In the genomic region with DNA sequence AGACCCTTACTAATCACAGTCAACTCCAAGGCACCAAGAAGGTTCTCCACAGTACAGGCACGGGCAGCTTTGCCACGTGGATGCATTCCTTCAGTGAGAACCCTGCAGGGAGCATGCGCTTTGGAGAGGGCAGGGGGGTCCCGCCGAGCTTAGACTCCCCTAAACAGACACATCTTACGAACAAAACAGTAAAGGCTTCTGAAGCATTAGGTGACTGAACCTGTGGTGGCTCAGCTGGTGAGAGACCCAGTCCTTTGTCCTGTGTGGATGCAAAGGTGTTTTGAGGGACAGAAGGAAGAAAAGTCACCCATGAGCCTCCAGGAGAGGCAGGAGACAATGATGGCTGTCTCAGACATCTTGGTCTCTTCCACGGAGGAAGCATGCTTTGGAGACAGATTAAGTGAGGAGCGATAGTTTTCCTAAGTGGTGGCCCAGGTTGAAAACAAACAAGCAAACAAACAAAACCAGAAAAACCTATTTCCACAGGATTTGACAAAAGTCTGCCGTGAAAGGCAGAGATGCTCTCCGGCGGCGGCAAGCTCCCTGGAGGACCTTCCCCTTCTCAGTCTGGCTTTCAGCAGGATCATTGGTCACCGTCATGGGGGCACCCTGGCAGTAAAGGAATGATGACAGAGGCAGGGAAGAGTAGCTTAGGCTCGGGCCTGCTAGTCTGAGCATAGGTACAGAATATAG, we compare ENCODE assay signal across 10 mouse cellular contexts.
A peak's percentile ranks its signal among the peaks of the same experiment; 100 is the strongest.
DNase-seq lines count a peak whose midpoint lies in the region; ATAC-seq and TF ChIP-seq lines count a peak whose summit lies in the region.
"Had no signal": no experiment of that assay in that cellular context is flagged by ENCODE, and none has a peak within 500 bp of the region (broad histone marks: within the 10 kb centered on the region; RNA-seq: fewer than 3 reads in every experiment).

No protein-coding gene starts in this region.

- H3K9ac ChIP-seq in heart, adult 2 months (ENCODE audit: low read depth, low read length): no peak overlapping the region
- H3K9ac ChIP-seq in forebrain, embryonic 14.5 days (ENCODE audit: low read length): no peak overlapping the region
- H3K9ac ChIP-seq in midbrain, embryonic 11.5 days (ENCODE audit: low read length): peak overlapping the region; percentile 36; the same call in 1 of the 2 replicates

- H3K4me2 ChIP-seq in forebrain, embryonic 14.5 days (ENCODE audit: low read length): peak overlapping the region; percentile 20; the same call in 1 of the 2 replicates
- peak overlapping the region; percentile 21; the same call in 1 of the 2 replicates for H3K4me2 ChIP-seq in midbrain, embryonic 11.5 days

- intact Hi-C loops in heart, adult 2 months (cut with DNase I): loop anchor here (2.0 kb wide), 1 partner anchor 15 kb away; no protein-coding TSS in a partner anchor

- TF ChIP-seq CTCF in heart, adult 2 months (IDR thresholded peaks at IDR 0.05): no peak
- TF ChIP-seq CTCF in E14TG2a.4 (conservative IDR thresholded peaks at IDR 0.05; ENCODE audit: low read length): no peak

- H3K27ac ChIP-seq in heart, adult 2 months: peak overlapping the region; percentile 67
- H3K27ac ChIP-seq in forebrain, embryonic 14.5 days (ENCODE audit: low read depth, low read length): 0 out of 2 replicates have a peak overlapping the region, but pooled peaks have one; percentile 48
- peak overlapping the region; percentile 79 for H3K27ac ChIP-seq in midbrain, embryonic 11.5 days (ENCODE audit: low read depth, low read length)

- TF ChIP-seq EP300 in heart, adult 2 months (IDR thresholded peaks at IDR 0.05; ENCODE audit: insufficient read depth, low read depth, low read length): no peak

- no peak for DNase-seq in heart, adult 2 months
- no peak for DNase-seq in heart, adult 8-10 months (ENCODE audit: low spot score)
- no peak for DNase-seq in forebrain, embryonic 14.5 days (ENCODE audit: low spot score)
- peak; percentile 89 for DNase-seq in midbrain, embryonic 11.5 days (ENCODE audit: low spot score, missing footprints)
- DNase-seq in frontal cortex, postnatal 14 days (ENCODE audit: low spot score in 2 of 2): no peak
- DNase-seq in natural killer cell, adult 2 months (ENCODE audit: low spot score in 2 of 2): no peak
- DNase-seq in adrenal gland, adult 8-10 months: no peak
- DNase-seq: B cell, adult 2 months had no signal

- no peak for TF ChIP-seq POLR2A in heart, adult 2 months (IDR thresholded peaks at IDR 0.05; ENCODE audit: insufficient read depth, low read depth, low read length)

- peaks cover 38% of the 10 kb centered on the region for H3K4me1 ChIP-seq in heart, adult 2 months (ENCODE audit: control insufficient read depth, insufficient read depth, low read length)
- H3K4me1 ChIP-seq in E14TG2a.4 (replicated peaks; ENCODE audit: low read depth, low read length): peaks cover 67% of the 10 kb centered on the region
- H3K4me1 ChIP-seq in forebrain, embryonic 14.5 days (ENCODE audit: control insufficient read depth, insufficient read depth, low read length): peaks cover 23% of the 10 kb centered on the region
- peaks cover 35% of the 10 kb centered on the region for H3K4me1 ChIP-seq in midbrain, embryonic 11.5 days (ENCODE audit: control insufficient read depth, insufficient read depth, low read length)

- ATAC-seq in forebrain, embryonic 14.5 days: no peak
- 0 out of 2 replicates have a peak, but pooled peaks have one; percentile 19 for ATAC-seq in midbrain, embryonic 11.5 days (ENCODE audit: low FRiP score)

- peaks cover 24% of the 10 kb centered on the region for H3K36me3 ChIP-seq in heart, adult 2 months (ENCODE audit: control insufficient read depth, insufficient read depth, low read length)
- H3K36me3 ChIP-seq in E14TG2a.4 (ENCODE audit: insufficient read depth, low read length): no peaks in the 10 kb centered on the region; the same call in 1 of the 2 replicates
- peaks cover 20% of the 10 kb centered on the region; the same call in 1 of the 2 replicates for H3K36me3 ChIP-seq in forebrain, embryonic 14.5 days (ENCODE audit: control insufficient read depth, insufficient read depth, low read length)
- H3K36me3 ChIP-seq in midbrain, embryonic 11.5 days (ENCODE audit: control insufficient read depth, insufficient read depth, low read length): no peaks in the 10 kb centered on the region

- no peak overlapping the region for H3K4me3 ChIP-seq in heart, adult 2 months
- H3K4me3 ChIP-seq in E14TG2a.4 (replicated peaks; ENCODE audit: low read length): peak overlapping the region; percentile 54
- H3K4me3 ChIP-seq in forebrain, embryonic 14.5 days (ENCODE audit: low read depth, low read length): no peak overlapping the region
- no peak overlapping the region for H3K4me3 ChIP-seq in midbrain, embryonic 11.5 days (ENCODE audit: low read depth, low read length)
- H3K4me3 ChIP-seq: erythroblast, embryonic 14.5 days had no signal

- no peaks in the 10 kb centered on the region for H3K9me3 ChIP-seq in E14TG2a.4 (ENCODE audit: low read length)
- no peaks in the 10 kb centered on the region for H3K9me3 ChIP-seq in forebrain, embryonic 14.5 days (replicated peaks; ENCODE audit: control insufficient read depth, low read length)
- H3K9me3 ChIP-seq in midbrain, embryonic 11.5 days (ENCODE audit: control insufficient read depth, low read length): no peaks in the 10 kb centered on the region

- no peaks in the 10 kb centered on the region for H3K79me2 ChIP-seq in heart, adult 2 months (replicated peaks; ENCODE audit: control insufficient read depth, insufficient read depth, low read length)

- no peaks in the 10 kb centered on the region for H3K27me3 ChIP-seq in heart, adult 2 months (ENCODE audit: control insufficient read depth, insufficient read depth, low read length)
- H3K27me3 ChIP-seq in E14TG2a.4 (ENCODE audit: insufficient read depth, low read length): peaks cover 28% of the 10 kb centered on the region
- H3K27me3 ChIP-seq in forebrain, embryonic 14.5 days (replicated peaks; ENCODE audit: control insufficient read depth, insufficient read depth, low read length): no peaks in the 10 kb centered on the region
- H3K27me3 ChIP-seq in midbrain, embryonic 11.5 days (ENCODE audit: control insufficient read depth, insufficient read depth, low read length): no peaks in the 10 kb centered on the region

- 67% methylated on average over 14 of the region's 14 CpGs for WGBS in heart, adult 2 months
- 12% methylated on average over 14 of the region's 14 CpGs for WGBS in forebrain, embryonic 14.5 days
- 9% methylated on average over 14 of the region's 14 CpGs for WGBS in midbrain, embryonic 11.5 days
